Mouse (Mus musculus): Measurements from ENCODE around the gene Syncrip. TPM values are rescaled to one million over a fixed set of nuclear protein-coding genes. Genes with fewer than 3 reads are reported as not detected.

Gene Syncrip
- polyA plus RNA-seq, 1 experiment from 2014 or later = 60.3 TPM

GRCm38 (mm10) chr9:88524367-88524766, 42.0 kb upstream of the Syncrip start:
- Histone ChIP-seq H3K27me3 (ENCODE audit: control insufficient read depth, insufficient read depth, low read length) (no peaks in the 10 kb centered on the region), H3K9me3 (ENCODE audit: control insufficient read depth, low read length) (no peaks in the 10 kb centered on the region), H3K4me2 (ENCODE audit: low read length) (no peak overlapping the region), H3K4me1 (ENCODE audit: control insufficient read depth in 2 of 2, insufficient read depth in 2 of 2, low read length in 2 of 2) (peaks cover 0 to 18% of the 10 kb centered on the region in 2 experiments; a peak in 3 of 4 replicates), H3K9ac (ENCODE audit: low read length) (no peak overlapping the region), H3K27ac (replicated peaks in 1 of 2; ENCODE audit: control insufficient read depth in 1 of 2, insufficient read depth in 1 of 2, low read depth in 2 of 2, low read length in 2 of 2) (no peak overlapping the region), H3K36me3 (ENCODE audit: control insufficient read depth, insufficient read depth, low read length) (peaks cover 21% of the 10 kb centered on the region), H3K4me3 (ENCODE audit: control insufficient read depth in 1 of 2, insufficient read depth in 1 of 2, low read depth in 1 of 2, low read length in 2 of 2) (no peak overlapping the region)
- no peak for ATAC-seq (ENCODE audit: insufficient number of reproducible peaks, insufficient read depth, low FRiP score, low read depth)
- 97% methylated on average over 2 of the region's 2 CpGs for WGBS

DNA sequence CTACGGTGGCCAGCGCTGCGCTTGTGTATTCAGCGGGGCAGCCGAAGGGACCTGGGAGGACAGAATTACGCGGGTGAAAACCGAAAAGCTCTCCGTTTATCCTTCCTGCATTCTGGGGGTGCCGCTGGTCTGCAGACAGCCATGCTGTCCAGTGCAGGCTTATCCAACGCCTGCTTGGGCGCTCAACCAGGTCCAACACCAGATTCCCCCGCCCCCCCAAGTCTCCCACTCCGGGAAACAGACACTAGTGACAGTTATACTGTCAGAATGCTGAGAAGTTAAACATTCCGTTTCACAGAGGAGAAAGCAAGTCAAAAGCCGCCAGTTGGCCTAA, 40.9 kb upstream of the Syncrip start:
- ATAC-seq (ENCODE audit: insufficient number of reproducible peaks, insufficient read depth, low FRiP score, low read depth) = no peak
- Histone ChIP-seq H3K27me3 (ENCODE audit: control insufficient read depth, insufficient read depth, low read length) (no peaks in the 10 kb centered on the region), H3K4me3 (ENCODE audit: control insufficient read depth in 1 of 2, insufficient read depth in 1 of 2, low read depth in 1 of 2, low read length in 2 of 2) (peak overlapping the region; percentile 56 to 74), H3K9me3 (ENCODE audit: control insufficient read depth, low read length) (no peaks in the 10 kb centered on the region), H3K4me1 (ENCODE audit: control insufficient read depth in 2 of 2, insufficient read depth in 2 of 2, low read length in 2 of 2) (peaks cover 0 to 18% of the 10 kb centered on the region in 2 experiments; a peak in 3 of 4 replicates), H3K36me3 (ENCODE audit: control insufficient read depth, insufficient read depth, low read length) (peaks cover 21% of the 10 kb centered on the region), H3K27ac (replicated peaks in 1 of 2; ENCODE audit: control insufficient read depth in 1 of 2, insufficient read depth in 1 of 2, low read depth in 2 of 2, low read length in 2 of 2) (peak overlapping the region; percentile 66 to 82), H3K9ac (ENCODE audit: low read length) (peak overlapping the region; percentile 77), H3K4me2 (ENCODE audit: low read length) (peak overlapping the region; percentile 86)
- 2% methylated on average over 16 of the region's 16 CpGs for WGBS

DNA sequence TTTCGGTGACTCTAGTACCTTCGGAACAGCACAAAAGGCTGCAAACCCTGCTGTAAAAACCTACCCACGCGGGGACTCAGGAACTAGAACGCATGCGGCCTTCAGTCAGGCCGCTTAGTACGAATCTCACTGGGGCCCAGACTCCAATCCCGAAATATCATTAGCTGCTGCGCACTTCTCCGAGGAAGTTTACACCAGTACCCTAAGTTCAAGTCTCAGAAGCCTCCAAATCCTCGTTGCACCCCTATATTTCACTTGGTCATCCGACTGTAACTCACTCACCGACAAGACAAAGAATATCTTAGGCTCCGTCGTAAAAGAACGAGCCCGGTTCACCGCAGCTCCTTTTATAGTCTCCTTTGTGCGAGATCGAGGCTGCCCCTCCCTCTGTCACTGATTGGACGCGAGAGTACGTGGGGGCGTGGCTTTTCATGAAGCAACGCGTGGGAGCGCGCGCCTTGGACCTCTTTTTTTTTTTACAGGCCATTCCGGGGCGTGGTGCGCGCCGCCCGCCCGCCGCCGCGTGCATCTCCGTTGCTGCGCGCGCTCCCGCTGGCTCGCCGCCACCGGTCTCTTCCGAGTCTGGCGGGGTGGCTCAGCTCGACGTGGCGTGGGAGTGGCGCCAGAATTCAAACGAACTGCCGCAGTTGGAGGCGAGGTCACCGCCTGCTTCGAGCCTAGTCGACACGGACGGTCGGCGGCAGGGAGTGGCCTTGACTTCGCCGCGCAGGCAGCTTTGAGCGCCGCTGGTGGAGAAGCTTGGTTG, 40.4 kb upstream of the Syncrip start:
- under 1% methylated on average over 69 of the region's 69 CpGs for WGBS
- Histone ChIP-seq H3K27me3 (ENCODE audit: control insufficient read depth, insufficient read depth, low read length) (no peaks in the 10 kb centered on the region), H3K27ac (replicated peaks in 1 of 2; ENCODE audit: control insufficient read depth in 1 of 2, insufficient read depth in 1 of 2, low read depth in 2 of 2, low read length in 2 of 2) (peak overlapping the region; percentile 76 to 89), H3K4me3 (ENCODE audit: control insufficient read depth in 1 of 2, insufficient read depth in 1 of 2, low read depth in 1 of 2, low read length in 2 of 2) (peak overlapping the region; percentile 60 to 74), H3K36me3 (ENCODE audit: control insufficient read depth, insufficient read depth, low read length) (peaks cover 21% of the 10 kb centered on the region), H3K4me2 (ENCODE audit: low read length) (peak overlapping the region; percentile 86), H3K4me1 (ENCODE audit: control insufficient read depth in 2 of 2, insufficient read depth in 2 of 2, low read length in 2 of 2) (peaks cover 0 to 18% of the 10 kb centered on the region in 2 experiments; a peak in 3 of 4 replicates), H3K9ac (ENCODE audit: low read length) (peak overlapping the region; percentile 96), H3K9me3 (ENCODE audit: control insufficient read depth, low read length) (no peaks in the 10 kb centered on the region)
- peak; percentile 91 for ATAC-seq (ENCODE audit: insufficient number of reproducible peaks, insufficient read depth, low FRiP score, low read depth)

DNA sequence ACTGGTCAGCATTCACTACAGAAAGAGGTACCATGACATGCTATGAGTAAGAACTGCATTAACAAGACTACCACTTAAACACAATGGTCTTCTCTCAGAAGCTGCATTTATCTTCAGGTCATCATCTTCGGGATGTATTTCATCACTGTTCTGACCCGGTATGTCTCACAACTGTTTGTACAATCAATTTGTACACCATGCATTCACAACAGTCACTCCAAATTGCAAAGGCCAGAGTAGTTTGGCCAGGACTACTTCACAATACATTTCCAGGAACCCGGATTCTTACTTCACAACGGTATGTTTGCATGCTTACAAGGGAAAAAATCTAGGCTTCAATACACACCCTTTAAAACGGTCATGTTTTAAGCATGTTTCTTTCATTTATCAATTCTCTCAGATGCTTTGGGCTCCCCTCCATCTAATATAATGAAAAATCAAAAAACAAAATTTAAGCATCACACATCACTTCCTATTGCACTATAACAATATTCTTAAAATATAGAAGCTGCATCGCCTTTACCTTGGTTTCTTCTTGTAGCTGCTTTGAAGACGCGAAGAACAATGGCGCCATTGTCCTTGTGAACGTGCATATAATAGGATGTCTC, 39.7 kb upstream of the Syncrip start:
- ATAC-seq (ENCODE audit: insufficient number of reproducible peaks, insufficient read depth, low FRiP score, low read depth) = no peak
- no peaks in the 10 kb centered on the region for H3K27me3 ChIP-seq (ENCODE audit: control insufficient read depth, insufficient read depth, low read length)
- H3K9ac ChIP-seq (ENCODE audit: low read length) = peak overlapping the region; percentile 96
- peak overlapping the region; percentile 76 to 89 for H3K27ac ChIP-seq (replicated peaks in 1 of 2; ENCODE audit: control insufficient read depth in 1 of 2, insufficient read depth in 1 of 2, low read depth in 2 of 2, low read length in 2 of 2)
- WGBS = 0% methylated on average over 10 of the region's 10 CpGs
- H3K4me1 ChIP-seq (ENCODE audit: control insufficient read depth in 2 of 2, insufficient read depth in 2 of 2, low read length in 2 of 2) = peaks cover 0 to 18% of the 10 kb centered on the region in 2 experiments; a peak in 3 of 4 replicates
- peak overlapping the region; percentile 60 to 74 for H3K4me3 ChIP-seq (ENCODE audit: control insufficient read depth in 1 of 2, insufficient read depth in 1 of 2, low read depth in 1 of 2, low read length in 2 of 2)
- peak overlapping the region; percentile 72 for H3K4me2 ChIP-seq (ENCODE audit: low read length)
- no peaks in the 10 kb centered on the region for H3K9me3 ChIP-seq (ENCODE audit: control insufficient read depth, low read length)
- H3K36me3 ChIP-seq (ENCODE audit: control insufficient read depth, insufficient read depth, low read length) = peaks cover 21% of the 10 kb centered on the region

- WGBS = 31% methylated on average over 4 of the region's 4 CpGs
- peaks cover 21% of the 10 kb centered on the region for H3K36me3 ChIP-seq (ENCODE audit: control insufficient read depth, insufficient read depth, low read length)
Observed at GRCm38 (mm10) chr9:88520849-88521483, 38.6 kb upstream of the Syncrip start.

GRCm38 (mm10) chr9:88520122-88520848, 37.9 kb upstream of the Syncrip start:
- peak overlapping the region; percentile 72 for H3K4me2 ChIP-seq (ENCODE audit: low read length)
- H3K4me3 ChIP-seq (ENCODE audit: control insufficient read depth in 1 of 2, insufficient read depth in 1 of 2, low read depth in 1 of 2, low read length in 2 of 2) = peak overlapping the region in 1 of 2 experiments; percentile 74; a peak in 1 of 4 replicates
- H3K27me3 ChIP-seq (ENCODE audit: control insufficient read depth, insufficient read depth, low read length) = no peaks in the 10 kb centered on the region
- no peak overlapping the region for H3K27ac ChIP-seq (replicated peaks in 1 of 2; ENCODE audit: control insufficient read depth in 1 of 2, insufficient read depth in 1 of 2, low read depth in 2 of 2, low read length in 2 of 2)
- no peak for ATAC-seq (ENCODE audit: insufficient number of reproducible peaks, insufficient read depth, low FRiP score, low read depth)
- H3K9ac ChIP-seq (ENCODE audit: low read length) = peak overlapping the region; percentile 96; the same call in 1 of the 2 replicates
- peaks cover 21% of the 10 kb centered on the region for H3K36me3 ChIP-seq (ENCODE audit: control insufficient read depth, insufficient read depth, low read length)
- H3K4me1 ChIP-seq (ENCODE audit: control insufficient read depth in 2 of 2, insufficient read depth in 2 of 2, low read length in 2 of 2) = peaks cover 0 to 18% of the 10 kb centered on the region in 2 experiments; a peak in 3 of 4 replicates
- H3K9me3 ChIP-seq (ENCODE audit: control insufficient read depth, low read length) = no peaks in the 10 kb centered on the region
- WGBS = 30% methylated on average over 2 of the region's 2 CpGs

More at GRCm38 (mm10) chr9:88520849-88521483, 38.6 kb upstream of the Syncrip start:
- H3K4me2 ChIP-seq (ENCODE audit: low read length) = peak overlapping the region; percentile 72
- no peak for ATAC-seq (ENCODE audit: insufficient number of reproducible peaks, insufficient read depth, low FRiP score, low read depth)
- H3K9ac ChIP-seq (ENCODE audit: low read length) = peak overlapping the region; percentile 96
- peak overlapping the region; percentile 60 to 74; a peak in 3 of 4 replicates for H3K4me3 ChIP-seq (ENCODE audit: control insufficient read depth in 1 of 2, insufficient read depth in 1 of 2, low read depth in 1 of 2, low read length in 2 of 2)
- no peaks in the 10 kb centered on the region for H3K9me3 ChIP-seq (ENCODE audit: control insufficient read depth, low read length)
- no peaks in the 10 kb centered on the region for H3K27me3 ChIP-seq (ENCODE audit: control insufficient read depth, insufficient read depth, low read length)
- H3K27ac ChIP-seq (replicated peaks in 1 of 2; ENCODE audit: control insufficient read depth in 1 of 2, insufficient read depth in 1 of 2, low read depth in 2 of 2, low read length in 2 of 2) = no peak overlapping the region
- peaks cover 0 to 18% of the 10 kb centered on the region in 2 experiments; a peak in 3 of 4 replicates for H3K4me1 ChIP-seq (ENCODE audit: control insufficient read depth in 2 of 2, insufficient read depth in 2 of 2, low read length in 2 of 2)

All from heart, embryonic 14.5 days (tissue).